Mouse (Mus musculus): ENCODE data around the gene Gck. TPM values are rescaled to one million over a fixed set of nuclear protein-coding genes. Genes with fewer than 3 reads are reported as not detected.
"Not testable (repeated sequence)": the region's sequence is repeated elsewhere in the genome, so short reads cannot be mapped to it uniquely, and the experiment has no call there.

Gene Gck
- polyA plus RNA-seq, 1 experiment from 2014 or later, result 3.0 TPM

DNA sequence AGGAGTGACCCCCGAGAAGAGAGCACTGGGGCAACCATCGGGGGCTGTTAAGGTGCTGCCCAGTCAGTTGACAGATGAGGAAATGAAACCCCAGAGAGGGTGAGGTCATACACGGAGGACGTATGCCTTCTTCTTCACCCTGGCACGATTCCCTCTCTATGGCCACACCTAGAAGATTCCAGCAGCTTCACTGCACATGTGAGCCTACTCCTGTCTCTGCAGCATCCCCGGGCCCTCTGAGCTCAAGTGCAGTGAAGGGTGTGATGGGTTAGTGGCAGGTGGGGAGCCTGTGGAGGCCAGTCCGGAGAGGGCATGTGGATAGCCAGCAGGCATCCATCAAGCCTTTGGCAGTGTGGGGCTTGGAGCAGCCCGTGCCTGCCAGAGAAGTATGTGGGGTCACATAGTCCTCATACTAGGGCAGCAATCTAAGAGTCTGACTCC lies 57.7 kb downstream of the Gck start:
- no peak overlapping the region for H3K4me2 ChIP-seq (replicated peaks)
- H3K27ac ChIP-seq (replicated peaks), result no peak overlapping the region
- peaks cover 10% of the 10 kb centered on the region for H3K4me1 ChIP-seq
- no peaks in the 10 kb centered on the region for H3K36me3 ChIP-seq
- no peak overlapping the region for H3K4me3 ChIP-seq
- H3K9ac ChIP-seq (replicated peaks), result no peak overlapping the region
- no peak for ATAC-seq (ENCODE audit: low FRiP score, low read depth)
- H3K27me3 ChIP-seq, result peaks cover 15% of the 10 kb centered on the region
- H3K9me3 ChIP-seq, result no peaks in the 10 kb centered on the region
- WGBS, result 71% methylated on average over 8 of the region's 8 CpGs

DNA sequence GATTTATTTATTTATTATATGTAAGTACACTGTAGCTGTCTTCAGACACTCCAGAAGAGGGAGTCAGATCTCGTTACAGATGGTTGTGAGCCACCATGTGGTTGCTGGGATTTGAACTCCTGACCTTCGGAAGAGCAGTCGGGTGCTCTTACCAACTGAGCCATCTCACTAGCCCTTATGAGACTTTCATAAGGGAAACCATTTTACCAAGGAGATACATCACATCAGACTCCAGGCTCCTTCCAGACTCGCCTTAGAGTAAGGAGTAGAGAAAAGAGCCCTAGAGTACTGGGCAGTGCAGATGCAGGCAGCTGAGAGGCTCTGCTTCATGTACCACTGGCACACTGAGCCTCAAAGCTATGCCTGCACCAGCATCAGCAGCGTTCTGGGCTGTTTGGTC lies 61.3 kb downstream of the Gck start:
- H3K27me3 ChIP-seq; H3K9me3 ChIP-seq; H3K4me2 ChIP-seq (replicated peaks); H3K27ac ChIP-seq (replicated peaks); H3K36me3 ChIP-seq; ATAC-seq (ENCODE audit: low FRiP score, low read depth); H3K4me3 ChIP-seq; H3K9ac ChIP-seq (replicated peaks): not testable (repeated sequence)
- peaks cover 13% of the 10 kb centered on the region for H3K4me1 ChIP-seq
- 73% methylated on average over 5 of the region's 5 CpGs for WGBS

DNA sequence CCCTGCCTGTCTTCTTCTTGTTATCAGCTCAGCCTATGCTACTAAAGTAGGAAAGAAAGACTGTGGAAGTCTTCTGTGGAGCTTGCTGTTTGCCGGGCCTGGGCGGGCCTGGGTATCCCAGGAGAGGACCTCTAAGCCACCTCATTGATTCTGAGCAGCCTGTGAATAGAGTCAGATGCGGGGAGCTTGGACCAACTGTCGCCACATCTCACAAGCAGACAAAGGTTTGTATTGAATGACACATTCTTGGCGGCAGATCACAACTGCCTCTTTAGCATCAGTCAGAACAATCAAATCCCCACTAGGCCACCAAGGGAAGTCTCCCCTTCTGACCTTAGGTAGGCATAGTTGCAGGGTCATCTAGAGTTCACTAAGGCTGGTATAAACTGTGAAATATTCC lies 62.6 kb downstream of the Gck start:
- no peak for ATAC-seq (ENCODE audit: low FRiP score, low read depth)
- no peak overlapping the region for H3K4me3 ChIP-seq
- peak overlapping the region; percentile 52; the same call in 1 of the 2 replicates for H3K27ac ChIP-seq (replicated peaks)

DNA sequence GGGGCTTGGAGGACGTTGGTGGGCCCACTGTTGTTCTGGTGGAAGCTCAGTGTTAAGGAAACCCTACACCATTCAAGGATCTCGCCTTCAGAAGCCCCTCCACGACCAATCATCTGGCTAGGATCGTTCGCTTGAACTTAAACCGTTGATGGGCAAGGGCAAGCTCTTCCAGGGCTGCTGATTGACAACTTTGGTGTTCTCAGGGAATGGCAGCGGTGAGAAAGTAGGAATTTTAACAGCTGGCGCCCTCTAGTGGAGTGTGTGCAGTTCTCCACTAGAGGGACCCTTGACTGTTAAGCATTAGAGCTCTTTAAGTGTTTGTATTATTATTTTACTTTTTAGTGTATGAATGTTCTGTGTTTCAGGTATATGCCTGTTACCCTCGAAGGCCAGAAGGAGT lies 63.7 kb downstream of the Gck start:
- H3K9ac ChIP-seq (replicated peaks), result no peak overlapping the region
- no peaks in the 10 kb centered on the region for H3K27me3 ChIP-seq
- H3K9me3 ChIP-seq, result no peaks in the 10 kb centered on the region
- H3K27ac ChIP-seq (replicated peaks), result peak overlapping the region; percentile 52; the same call in 1 of the 2 replicates
- 18% methylated on average over 9 of the region's 9 CpGs for WGBS
- peak; percentile 41 for ATAC-seq (ENCODE audit: low FRiP score, low read depth)
- no peaks in the 10 kb centered on the region for H3K36me3 ChIP-seq
- H3K4me2 ChIP-seq (replicated peaks), result no peak overlapping the region
- H3K4me3 ChIP-seq, result no peak overlapping the region
- peaks cover 9% of the 10 kb centered on the region for H3K4me1 ChIP-seq

More for the DNA sequence above, 62.6 kb downstream of the Gck start:
- no peaks in the 10 kb centered on the region for H3K9me3 ChIP-seq
- WGBS, result 9% methylated on average over 5 of the region's 5 CpGs
- H3K36me3 ChIP-seq, result no peaks in the 10 kb centered on the region
- 0 out of 2 replicates have a peak overlapping the region, but pooled peaks have one; percentile 5 for H3K4me2 ChIP-seq (replicated peaks)
- peaks cover 11% of the 10 kb centered on the region for H3K4me1 ChIP-seq
- no peaks in the 10 kb centered on the region for H3K27me3 ChIP-seq
- H3K9ac ChIP-seq (replicated peaks), result no peak overlapping the region; the same call in 1 of the 2 replicates

DNA sequence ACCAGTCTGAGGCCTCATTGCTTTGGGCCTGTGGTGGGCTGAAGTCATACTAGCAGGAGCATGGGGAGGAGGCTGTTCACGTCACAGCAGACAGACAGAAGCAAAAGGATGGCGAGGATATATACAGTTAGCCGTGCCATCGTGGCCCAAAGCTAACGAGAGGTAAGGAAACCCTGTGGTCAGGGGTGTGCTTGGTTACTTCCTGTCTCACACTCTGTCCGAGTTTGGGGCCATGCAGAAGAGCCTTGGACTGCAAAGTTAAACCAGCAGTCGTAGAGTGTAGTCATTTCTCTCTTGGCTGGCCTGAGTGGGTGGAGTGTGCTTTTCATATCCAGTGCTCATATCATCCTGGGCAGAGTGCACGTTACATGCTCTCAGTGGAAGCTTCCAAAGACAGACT lies 67.4 kb downstream of the Gck start:
- no peak for ATAC-seq (ENCODE audit: low FRiP score, low read depth)
- Histone ChIP-seq H3K4me3 (no peak overlapping the region), H3K4me1 (peaks cover 16% of the 10 kb centered on the region), H3K36me3 (no peaks in the 10 kb centered on the region), H3K27me3 (no peaks in the 10 kb centered on the region), H3K27ac (replicated peaks) (no peak overlapping the region), H3K9ac (replicated peaks) (no peak overlapping the region), H3K9me3 (no peaks in the 10 kb centered on the region), H3K4me2 (replicated peaks) (no peak overlapping the region)
- 83% methylated on average over 8 of the region's 8 CpGs for WGBS

DNA sequence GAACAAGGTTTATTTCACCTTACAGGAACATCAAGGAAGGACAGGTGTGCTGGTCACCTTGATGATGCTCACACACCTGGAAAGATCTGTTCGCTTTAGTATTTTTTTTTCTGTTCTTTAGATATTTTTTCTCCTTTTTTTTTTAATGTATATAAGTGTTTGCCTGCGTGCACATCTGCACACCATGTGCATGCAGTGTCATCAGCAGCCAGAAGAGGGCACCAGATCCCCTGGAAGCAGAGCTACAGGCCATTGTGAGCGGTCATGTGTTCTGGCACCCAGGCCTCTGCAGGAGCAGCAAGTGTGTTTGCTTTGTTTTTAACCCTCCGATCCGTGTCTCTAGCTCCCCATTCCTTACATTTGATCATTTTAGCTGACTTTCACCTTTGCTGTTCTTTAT lies 70.0 kb downstream of the Gck start:
- Histone ChIP-seq H3K27me3 (no peaks in the 10 kb centered on the region), H3K9ac (replicated peaks) (no peak overlapping the region), H3K27ac (replicated peaks) (no peak overlapping the region), H3K4me1 (peaks cover 24% of the 10 kb centered on the region), H3K36me3 (peaks cover 15% of the 10 kb centered on the region; the same call in 1 of the 2 replicates), H3K4me3 (no peak overlapping the region), H3K4me2 (replicated peaks) (no peak overlapping the region), H3K9me3 (no peaks in the 10 kb centered on the region)
- ATAC-seq (ENCODE audit: low FRiP score, low read depth), result no peak
- WGBS, result 48% methylated on average over 5 of the region's 5 CpGs

DNA sequence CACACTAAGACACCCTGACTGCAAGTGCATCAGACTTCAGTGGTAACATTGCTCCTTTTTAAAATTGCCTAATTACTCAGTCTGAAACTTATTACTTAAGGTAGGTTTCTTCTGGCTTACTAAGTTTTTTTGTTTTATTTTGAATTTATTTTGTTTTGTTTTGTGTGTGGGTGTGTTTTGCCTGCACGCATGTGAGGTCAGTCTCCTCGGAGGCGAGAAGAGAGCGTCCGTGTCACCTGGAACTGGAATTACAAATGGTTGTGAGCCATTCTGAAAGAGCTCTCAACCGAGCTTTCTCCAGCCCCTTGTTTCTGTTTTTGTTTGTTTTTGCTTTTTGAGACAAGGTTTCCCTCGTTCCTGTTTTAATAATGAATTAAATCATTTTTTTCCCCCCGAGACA lies 71.2 kb downstream of the Gck start:
- Histone ChIP-seq H3K9ac (replicated peaks) (peak overlapping the region; percentile 59), H3K9me3 (no peaks in the 10 kb centered on the region), H3K27ac (replicated peaks) (peak overlapping the region; percentile 81), H3K36me3 (peaks cover 28% of the 10 kb centered on the region), H3K27me3 (no peaks in the 10 kb centered on the region), H3K4me1 (peaks cover 24% of the 10 kb centered on the region), H3K4me2 (replicated peaks) (peak overlapping the region; percentile 61), H3K4me3 (peak overlapping the region; percentile 66)
- ATAC-seq (ENCODE audit: low FRiP score, low read depth), result no peak
- 50% methylated on average over 8 of the region's 8 CpGs for WGBS

DNA sequence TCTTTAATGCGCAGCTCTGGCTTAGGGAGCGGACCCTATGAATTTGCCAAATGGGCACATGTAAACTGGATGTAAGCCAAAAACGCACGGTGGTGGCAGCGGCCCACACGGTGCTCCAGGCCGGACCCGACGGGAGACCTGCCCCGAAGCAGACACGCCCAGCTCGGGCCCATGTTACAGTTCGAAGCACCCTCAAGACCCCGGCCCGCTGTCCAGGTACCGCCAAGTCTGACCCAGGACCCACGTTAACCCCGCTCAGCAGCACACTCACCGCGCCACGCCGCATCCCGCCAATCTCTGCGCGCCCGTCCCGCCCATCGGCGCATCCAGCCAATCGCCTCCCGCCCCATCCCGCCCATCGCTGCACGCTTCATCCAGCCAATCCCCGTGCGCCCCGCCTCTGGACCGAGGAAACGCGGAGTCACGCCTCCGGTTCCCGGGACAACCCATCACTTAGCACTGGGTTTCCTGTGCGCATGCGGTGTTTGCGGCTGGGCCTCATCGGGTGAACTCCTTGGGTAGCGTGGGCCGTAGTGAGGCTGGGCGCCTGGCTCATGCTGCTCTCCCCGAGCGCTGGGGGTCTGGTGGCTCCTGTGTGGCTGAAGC lies 71.9 kb downstream of the Gck start, which contains the start of gene Pold2:
Pold2 (minus strand) TSS at position 372 of the 606 bp plus-strand sequence.
- Histone ChIP-seq H3K9me3 (no peaks in the 10 kb centered on the region), H3K27ac (replicated peaks) (peak within 1 kb of the TSS; percentile 81), H3K9ac (replicated peaks) (peak within 1 kb of the TSS; percentile 71), H3K36me3 (peaks cover 34% of the 10 kb centered on the region), H3K4me2 (replicated peaks) (peak within 1 kb of the TSS; percentile 61), H3K27me3 (no peaks in the 10 kb centered on the region), H3K4me1 (peaks cover 24% of the 10 kb centered on the region), H3K4me3 (peak within 1 kb of the TSS; percentile 66)
- ATAC-seq (ENCODE audit: low FRiP score, low read depth), result peak; percentile 99
- under 1% methylated on average over 52 of the region's 52 CpGs for WGBS

DNA sequence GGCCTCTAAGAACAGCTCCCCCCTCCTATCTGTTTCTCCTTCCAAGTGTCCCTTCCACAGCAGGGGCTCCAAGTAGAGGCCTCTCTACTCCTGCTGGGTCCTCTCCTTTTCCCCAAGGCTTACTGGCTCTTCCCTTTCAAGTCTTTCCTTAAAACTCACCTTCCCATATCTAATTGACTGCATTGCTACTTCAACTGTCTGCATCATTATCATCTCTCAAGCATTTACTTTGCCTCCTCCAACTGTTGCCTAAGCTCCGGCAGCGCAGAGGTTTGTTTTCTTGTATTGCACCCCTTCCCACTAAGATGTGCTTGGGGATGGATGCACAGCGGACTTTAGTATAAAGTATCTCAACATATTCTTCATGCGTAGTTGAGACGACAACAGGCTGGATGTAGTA lies 72.5 kb downstream of the Gck start:
- Histone ChIP-seq H3K9me3 (no peaks in the 10 kb centered on the region), H3K36me3 (peaks cover 40% of the 10 kb centered on the region), H3K27ac (replicated peaks) (no peak overlapping the region), H3K4me2 (replicated peaks) (peak overlapping the region; percentile 61), H3K9ac (replicated peaks) (peak overlapping the region; percentile 71; the same call in 1 of the 2 replicates), H3K4me1 (peaks cover 24% of the 10 kb centered on the region), H3K4me3 (peak overlapping the region; percentile 66), H3K27me3 (no peaks in the 10 kb centered on the region)
- no peak for ATAC-seq (ENCODE audit: low FRiP score, low read depth)
- WGBS, result 5% methylated on average over 5 of the region's 5 CpGs

DNA sequence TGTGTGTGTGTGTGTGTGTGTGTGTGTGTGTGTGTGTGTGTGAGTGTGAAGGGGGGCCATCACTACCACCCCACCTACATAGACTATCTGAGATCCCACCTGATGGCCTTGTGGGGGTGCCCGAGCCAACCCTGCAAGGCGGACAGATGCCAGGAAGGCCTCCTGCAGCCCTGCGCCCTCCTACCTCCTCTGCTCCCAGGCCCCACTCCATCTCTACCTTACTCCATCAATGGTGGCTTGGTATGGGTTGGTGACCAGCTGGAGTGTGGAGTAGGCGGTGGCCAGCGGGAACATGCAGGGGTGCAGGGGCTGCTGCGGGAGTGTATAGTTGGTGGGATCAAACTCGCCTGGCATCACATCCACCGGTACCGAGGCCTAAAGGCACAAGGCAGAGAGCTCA lies 76.7 kb downstream of the Gck start:
- Histone ChIP-seq H3K9me3 (no peaks in the 10 kb centered on the region), H3K9ac (replicated peaks) (no peak overlapping the region), H3K4me2 (replicated peaks) (no peak overlapping the region), H3K27ac (replicated peaks) (no peak overlapping the region), H3K36me3 (peaks cover 70% of the 10 kb centered on the region), H3K4me3 (no peak overlapping the region), H3K4me1 (peaks cover 18% of the 10 kb centered on the region), H3K27me3 (no peaks in the 10 kb centered on the region)
- ATAC-seq (ENCODE audit: low FRiP score, low read depth), result no peak
- WGBS, result 97% methylated on average over 9 of the region's 9 CpGs

DNA sequence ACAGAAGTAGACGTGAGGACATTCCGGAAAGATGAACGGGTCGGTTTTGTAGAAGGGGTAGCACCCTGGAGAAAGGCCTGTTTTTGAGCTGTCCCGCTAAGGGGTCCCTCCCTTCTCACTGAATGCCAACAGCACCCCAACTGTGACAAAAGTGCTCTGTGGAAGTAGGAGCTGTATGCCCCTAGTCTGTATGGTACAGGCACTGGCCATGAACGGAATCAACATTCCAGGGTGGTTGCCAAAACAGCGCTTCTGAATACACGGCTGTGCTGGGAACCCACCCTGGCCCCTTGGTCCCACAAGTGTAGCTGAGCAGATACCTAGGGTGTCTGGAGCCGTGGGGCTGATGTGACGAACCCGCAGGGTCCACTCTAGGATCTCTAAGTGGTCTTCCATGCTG lies 77.2 kb downstream of the Gck start:
- ATAC-seq (ENCODE audit: low FRiP score, low read depth), result no peak
- peaks cover 18% of the 10 kb centered on the region for H3K4me1 ChIP-seq
- no peaks in the 10 kb centered on the region for H3K27me3 ChIP-seq
- H3K36me3 ChIP-seq, result peaks cover 70% of the 10 kb centered on the region
- no peak overlapping the region for H3K27ac ChIP-seq (replicated peaks)
- H3K9me3 ChIP-seq, result no peaks in the 10 kb centered on the region
- H3K4me2 ChIP-seq (replicated peaks), result no peak overlapping the region
- H3K4me3 ChIP-seq, result no peak overlapping the region
- no peak overlapping the region for H3K9ac ChIP-seq (replicated peaks)
- WGBS, result 95% methylated on average over 11 of the region's 11 CpGs

DNA sequence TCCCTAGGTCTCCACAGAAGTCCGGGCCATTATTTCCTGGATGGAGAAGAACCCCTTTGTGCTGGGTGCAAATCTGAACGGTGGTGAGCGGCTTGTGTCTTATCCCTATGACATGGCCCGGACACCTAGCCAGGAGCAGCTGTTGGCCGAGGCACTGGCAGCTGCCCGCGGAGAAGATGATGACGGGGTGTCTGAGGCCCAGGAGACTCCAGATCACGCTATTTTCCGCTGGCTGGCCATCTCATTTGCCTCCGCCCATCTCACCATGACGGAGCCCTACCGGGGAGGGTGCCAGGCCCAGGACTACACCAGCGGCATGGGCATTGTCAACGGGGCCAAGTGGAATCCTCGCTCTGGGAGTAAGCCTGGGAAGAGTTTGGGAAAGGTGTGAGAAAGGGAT lies 79.8 kb downstream of the Gck start:
- ATAC-seq (ENCODE audit: low FRiP score, low read depth), result no peak
- WGBS, result 94% methylated on average over 16 of the region's 16 CpGs
- peaks cover 56% of the 10 kb centered on the region for H3K36me3 ChIP-seq
- H3K4me3 ChIP-seq, result no peak overlapping the region
- H3K9ac ChIP-seq (replicated peaks), result no peak overlapping the region
- H3K4me1 ChIP-seq, result no peaks in the 10 kb centered on the region
- H3K27me3 ChIP-seq, result no peaks in the 10 kb centered on the region
- H3K4me2 ChIP-seq (replicated peaks), result no peak overlapping the region
- H3K27ac ChIP-seq (replicated peaks), result no peak overlapping the region
- H3K9me3 ChIP-seq, result no peaks in the 10 kb centered on the region

DNA sequence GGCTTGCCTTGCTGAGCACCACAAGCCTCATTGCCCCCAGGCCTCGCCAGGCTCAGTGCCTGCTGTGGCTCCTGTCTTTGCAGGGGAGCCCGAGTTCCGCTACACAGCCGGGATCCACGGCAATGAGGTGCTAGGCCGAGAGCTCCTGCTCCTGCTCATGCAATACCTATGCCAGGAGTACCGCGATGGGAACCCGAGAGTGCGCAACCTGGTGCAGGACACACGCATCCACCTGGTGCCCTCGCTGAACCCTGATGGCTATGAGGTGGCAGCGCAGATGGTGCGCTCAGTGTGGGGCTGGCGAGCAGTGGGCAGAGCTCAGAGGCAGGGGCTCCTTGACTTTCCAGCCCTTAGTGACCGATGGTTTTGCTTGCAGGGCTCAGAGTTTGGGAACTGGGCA lies 80.5 kb downstream of the Gck start:
- no peak for ATAC-seq (ENCODE audit: low FRiP score, low read depth)

More for the DNA sequence above, 80.5 kb downstream of the Gck start:
- no peak overlapping the region for H3K27ac ChIP-seq (replicated peaks)
- 96% methylated on average over 16 of the region's 16 CpGs for WGBS
- no peak overlapping the region for H3K4me3 ChIP-seq
- H3K4me1 ChIP-seq, result no peaks in the 10 kb centered on the region
- no peak overlapping the region for H3K9ac ChIP-seq (replicated peaks)
- peaks cover 48% of the 10 kb centered on the region for H3K36me3 ChIP-seq
- peaks cover 5% of the 10 kb centered on the region; the same call in 1 of the 2 replicates for H3K27me3 ChIP-seq
- H3K9me3 ChIP-seq, result no peaks in the 10 kb centered on the region
- no peak overlapping the region for H3K4me2 ChIP-seq (replicated peaks)

All from midbrain, embryonic 12.5 days (tissue).